Mouse (Mus musculus): ENCODE results near the gene Nmur1.

The Nmur1 gene

GRCm38 (mm10) chr1:86440887-86441723 is 15.1 kb upstream of the Nmur1 start:
- peak in 1 of 2 experiments; percentile 64 for DNase-seq (ENCODE audit: low spot score in 2 of 2)

GRCm38 (mm10) chr1:86440171-86440886 is 14.3 kb upstream of the Nmur1 start:
- peak; percentile 95 to 96 for DNase-seq (ENCODE audit: low spot score in 2 of 2)

- no peak for DNase-seq (ENCODE audit: low spot score in 2 of 2)
Observed at GRCm38 (mm10) chr1:86439487-86440170, 13.6 kb upstream of the Nmur1 start.

- no peak for DNase-seq (ENCODE audit: low spot score in 2 of 2)
Observed at GRCm38 (mm10) chr1:86438501-86438900, 12.5 kb upstream of the Nmur1 start.

GRCm38 (mm10) chr1:86438014-86438319 is 11.9 kb upstream of the Nmur1 start:
- no peak for DNase-seq (ENCODE audit: low spot score in 2 of 2)

GRCm38 (mm10) chr1:86437219-86438013 is 11.4 kb upstream of the Nmur1 start:
- DNase-seq (ENCODE audit: low spot score in 2 of 2), result no peak

GRCm38 (mm10) chr1:86435302-86435821 is 9.3 kb upstream of the Nmur1 start:
- DNase-seq (ENCODE audit: low spot score in 2 of 2), result peak in 1 of 2 experiments; percentile 68

GRCm38 (mm10) chr1:86434439-86435201 is 8.6 kb upstream of the Nmur1 start:
- DNase-seq (ENCODE audit: low spot score in 2 of 2), result peak; percentile 90 to 97

GRCm38 (mm10) chr1:86434001-86434400 is 8.0 kb upstream of the Nmur1 start:
- no peak for DNase-seq (ENCODE audit: low spot score in 2 of 2)

- no peak for DNase-seq (ENCODE audit: low spot score in 2 of 2)
Observed at GRCm38 (mm10) chr1:86433359-86433758, 7.3 kb upstream of the Nmur1 start.

GRCm38 (mm10) chr1:86432778-86433177 is 6.8 kb upstream of the Nmur1 start:
- DNase-seq (ENCODE audit: low spot score in 2 of 2), result no peak

- peak; percentile 59 to 75 for DNase-seq (ENCODE audit: low spot score in 2 of 2)
Observed at GRCm38 (mm10) chr1:86430056-86430455, 4.0 kb upstream of the Nmur1 start.

- no peak for DNase-seq (ENCODE audit: low spot score in 2 of 2)
Observed at GRCm38 (mm10) chr1:86424835-86425547, 1.0 kb downstream of the Nmur1 start.

GRCm38 (mm10) chr1:86424336-86424735 is 1.7 kb downstream of the Nmur1 start:
- DNase-seq (ENCODE audit: low spot score in 2 of 2), result no peak

GRCm38 (mm10) chr1:86423879-86424278 is 2.1 kb downstream of the Nmur1 start:
- no peak for DNase-seq (ENCODE audit: low spot score in 2 of 2)

- DNase-seq (ENCODE audit: low spot score in 2 of 2), result no peak
Observed at GRCm38 (mm10) chr1:86421007-86421406, 5.0 kb downstream of the Nmur1 start.

GRCm38 (mm10) chr1:86416321-86416720 is 9.7 kb downstream of the Nmur1 start:
- no peak for DNase-seq (ENCODE audit: low spot score in 2 of 2)

GRCm38 (mm10) chr1:86415612-86416184 is 10.3 kb downstream of the Nmur1 start:
- no peak for DNase-seq (ENCODE audit: low spot score in 2 of 2)

GRCm38 (mm10) chr1:86415144-86415543 is 10.9 kb downstream of the Nmur1 start:
- no peak for DNase-seq (ENCODE audit: low spot score in 2 of 2)

- DNase-seq (ENCODE audit: low spot score in 2 of 2), result no peak
Observed at GRCm38 (mm10) chr1:86414715-86415114, 11.3 kb downstream of the Nmur1 start.

Measured in cerebellum, postnatal 4 days (tissue).